Mouse (Mus musculus): ENCODE measurements around the gene Hist1h2ao. TPM values are rescaled to one million over a fixed set of nuclear protein-coding genes. Genes with fewer than 3 reads are reported as not detected.
A peak's percentile ranks its signal among the peaks of the same experiment; 100 is the strongest.
"Not testable (repeated sequence)": the region's sequence is repeated elsewhere in the genome, so short reads cannot be mapped to it uniquely, and the experiment has no call there.

Gene Hist1h2ao
- polyA plus RNA-seq, 1 experiment from 2014 or later = not detected

DNA sequence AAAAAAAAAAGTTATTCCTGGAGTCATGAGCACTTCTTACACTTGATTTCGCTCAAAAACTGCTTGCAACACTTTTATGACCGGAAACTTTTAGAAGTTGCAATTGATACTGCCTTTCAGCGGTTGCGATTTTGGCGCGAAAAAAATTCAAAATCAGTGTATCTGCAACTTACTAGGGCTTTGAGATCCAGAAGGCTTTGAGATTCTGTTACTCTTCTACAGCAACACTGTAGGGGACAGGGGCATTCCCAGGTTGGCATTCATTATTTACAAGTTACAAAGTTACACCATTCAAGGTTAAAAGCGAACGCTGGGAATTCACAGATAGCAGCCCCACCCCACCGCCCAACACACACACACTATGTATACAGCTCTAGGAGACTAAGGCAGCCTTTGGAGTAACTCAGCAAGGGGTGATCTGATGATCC lies 26.5 kb upstream of the Hist1h2ao start:
- Histone ChIP-seq H3K4me3 (ENCODE audit: low read depth, low read length) (peak overlapping the region; percentile 37), H3K27me3 (ENCODE audit: control insufficient read depth, insufficient read depth, low read depth, low read length) (no peaks in the 10 kb centered on the region; the same call in 1 of the 2 replicates), H3K9ac (ENCODE audit: low read depth, low read length) (no peak overlapping the region), H3K27ac (ENCODE audit: low read length) (0 out of 2 replicates have a peak overlapping the region, but pooled peaks have one; percentile 2), H3K4me1 (ENCODE audit: control insufficient read depth, insufficient read depth, low read length) (peaks cover 31% of the 10 kb centered on the region), H3K9me3 (replicated peaks; ENCODE audit: control insufficient read depth, low read length, poor library complexity, severe bottlenecking) (no peaks in the 10 kb centered on the region), H3K4me2 (ENCODE audit: low read length) (peak overlapping the region; percentile 87), H3K36me3 (ENCODE audit: control insufficient read depth, insufficient read depth, low read length) (no peaks in the 10 kb centered on the region)
- WGBS = 2% methylated on average over 9 of the region's 9 CpGs
- no peak for ATAC-seq

DNA sequence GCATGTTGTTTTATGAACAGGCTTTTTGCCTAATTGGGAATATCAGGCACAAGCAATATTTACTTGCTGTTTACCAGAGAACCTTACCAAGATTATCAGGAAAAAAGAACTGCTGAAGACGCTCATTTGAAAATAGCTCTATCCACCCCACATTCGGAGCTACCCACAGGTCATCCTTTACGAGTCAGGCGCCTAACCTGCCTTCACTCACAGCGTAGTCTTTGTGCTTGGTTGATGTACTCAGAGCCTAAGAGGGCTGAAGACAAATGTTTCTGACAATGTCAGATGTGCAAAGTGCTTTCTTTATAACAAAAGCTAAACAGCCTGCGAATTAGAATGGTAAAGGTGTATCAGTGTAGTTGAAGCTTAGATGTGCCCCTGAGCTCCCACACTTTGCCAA lies 26.0 kb upstream of the Hist1h2ao start:
- Histone ChIP-seq H3K4me2 (ENCODE audit: low read length) (no peak overlapping the region), H3K27ac (ENCODE audit: low read length) (no peak overlapping the region), H3K27me3 (ENCODE audit: control insufficient read depth, insufficient read depth, low read depth, low read length) (no peaks in the 10 kb centered on the region; the same call in 1 of the 2 replicates)

DNA sequence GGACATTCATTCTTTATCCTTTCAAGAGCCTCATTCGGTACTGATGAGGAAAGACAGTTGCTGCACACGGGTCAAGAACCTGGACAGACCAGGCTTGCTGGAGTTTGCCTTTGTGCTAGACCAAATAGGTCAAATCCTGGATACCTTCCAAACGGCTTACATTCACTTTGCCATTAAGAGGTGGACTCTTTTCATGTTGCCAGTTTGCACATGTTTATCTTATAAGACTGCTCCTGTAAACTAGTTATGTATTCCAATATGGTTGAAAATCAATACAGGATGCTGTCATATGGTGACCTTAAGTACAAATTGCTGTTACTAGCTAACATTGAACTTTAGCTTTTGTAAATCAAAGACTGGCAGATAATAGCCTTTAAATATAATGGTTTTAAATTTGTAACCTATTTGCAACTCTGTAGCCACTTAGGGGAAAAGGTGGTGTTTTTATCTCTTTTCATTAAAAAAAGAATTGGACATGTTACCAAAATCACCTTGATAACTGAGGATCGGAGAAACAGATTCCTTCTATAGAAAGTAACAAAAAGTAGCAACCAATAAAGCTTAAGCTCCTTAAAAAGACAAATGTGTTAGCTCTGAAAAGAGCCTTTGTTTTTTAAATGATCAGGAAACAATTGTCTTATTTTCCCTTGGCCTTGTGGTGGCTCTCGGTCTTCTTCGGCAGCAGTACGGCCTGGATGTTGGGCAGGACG lies 23.9 kb upstream of the Hist1h2ao start:
- WGBS = 2% methylated on average over 8 of the region's 8 CpGs
- Histone ChIP-seq H3K27me3 (ENCODE audit: control insufficient read depth, insufficient read depth, low read depth, low read length) (no peaks in the 10 kb centered on the region), H3K9ac (ENCODE audit: low read depth, low read length) (peak overlapping the region; percentile 60; the same call in 1 of the 2 replicates), H3K36me3 (ENCODE audit: control insufficient read depth, insufficient read depth, low read length) (no peaks in the 10 kb centered on the region), H3K4me1 (ENCODE audit: control insufficient read depth, insufficient read depth, low read length) (peaks cover 25% of the 10 kb centered on the region), H3K4me3 (ENCODE audit: low read depth, low read length) (peak overlapping the region; percentile 37), H3K4me2 (ENCODE audit: low read length) (peak overlapping the region; percentile 64), H3K9me3 (replicated peaks; ENCODE audit: control insufficient read depth, low read length, poor library complexity, severe bottlenecking) (no peaks in the 10 kb centered on the region), H3K27ac (ENCODE audit: low read length) (peak overlapping the region; percentile 70)
- no peak for ATAC-seq

More for the DNA sequence above, 26.0 kb upstream of the Hist1h2ao start:
- Histone ChIP-seq H3K4me1 (ENCODE audit: control insufficient read depth, insufficient read depth, low read length) (peaks cover 31% of the 10 kb centered on the region), H3K9ac (ENCODE audit: low read depth, low read length) (no peak overlapping the region), H3K9me3 (replicated peaks; ENCODE audit: control insufficient read depth, low read length, poor library complexity, severe bottlenecking) (no peaks in the 10 kb centered on the region), H3K4me3 (ENCODE audit: low read depth, low read length) (no peak overlapping the region), H3K36me3 (ENCODE audit: control insufficient read depth, insufficient read depth, low read length) (no peaks in the 10 kb centered on the region)
- ATAC-seq = no peak
- WGBS = 19% methylated on average over 6 of the region's 6 CpGs

DNA sequence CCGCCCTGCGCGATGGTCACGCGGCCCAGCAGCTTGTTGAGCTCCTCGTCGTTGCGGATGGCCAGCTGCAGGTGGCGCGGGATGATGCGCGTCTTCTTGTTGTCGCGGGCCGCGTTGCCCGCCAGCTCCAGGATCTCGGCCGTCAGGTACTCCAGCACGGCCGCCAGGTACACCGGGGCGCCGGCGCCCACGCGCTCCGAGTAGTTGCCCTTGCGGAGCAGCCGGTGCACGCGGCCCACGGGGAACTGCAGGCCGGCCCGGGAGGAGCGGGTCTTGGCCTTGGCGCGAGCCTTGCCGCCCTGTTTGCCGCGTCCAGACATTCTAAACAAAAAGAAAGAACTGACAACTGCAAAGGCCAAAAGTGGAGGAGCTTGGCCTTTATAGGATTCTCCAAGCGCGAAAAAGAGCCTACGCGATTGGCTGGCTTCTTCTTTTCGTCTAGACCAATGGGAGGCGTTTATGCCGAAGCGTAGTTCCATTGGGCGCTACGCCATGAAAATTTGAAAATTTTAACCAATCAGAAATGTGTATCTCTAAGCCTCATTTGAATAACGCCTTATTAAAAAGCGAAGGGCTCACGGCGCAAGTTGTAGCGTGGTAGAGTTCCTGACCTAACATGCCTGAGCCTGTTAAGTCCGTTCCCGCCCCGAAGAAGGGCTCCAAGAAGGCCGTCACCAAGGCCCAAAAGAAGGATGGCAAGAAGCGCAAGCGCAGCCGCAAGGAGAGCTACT lies 23.2 kb upstream of the Hist1h2ao start, which contains the start of the genes Hist1h2an and Hist1h2bp:
Gene Hist1h2an (minus strand): TSS at position 320 of the 731 bp plus-strand sequence.
Gene Hist1h2bp (plus strand): TSS at position 563 of the 731 bp plus-strand sequence.
- Histone ChIP-seq H3K4me1 (ENCODE audit: control insufficient read depth, insufficient read depth, low read length) (peaks cover 25% of the 10 kb centered on the region), H3K27ac (ENCODE audit: low read length) (peak within 1 kb of the TSS; percentile 70), H3K4me3 (ENCODE audit: low read depth, low read length) (peak within 1 kb of the TSS; percentile 37), H3K4me2 (ENCODE audit: low read length) (peak within 1 kb of the TSS; percentile 64), H3K9ac (ENCODE audit: low read depth, low read length) (peak within 1 kb of the TSS; percentile 60; the same call in 1 of the 2 replicates)
- H3K9me3 ChIP-seq (replicated peaks; ENCODE audit: control insufficient read depth, low read length, poor library complexity, severe bottlenecking); H3K27me3 ChIP-seq (ENCODE audit: control insufficient read depth, insufficient read depth, low read depth, low read length); H3K36me3 ChIP-seq (ENCODE audit: control insufficient read depth, insufficient read depth, low read length): not testable (repeated sequence)
- under 1% methylated on average over 35 of the region's 63 CpGs for WGBS
- peak; percentile 96 for ATAC-seq

DNA sequence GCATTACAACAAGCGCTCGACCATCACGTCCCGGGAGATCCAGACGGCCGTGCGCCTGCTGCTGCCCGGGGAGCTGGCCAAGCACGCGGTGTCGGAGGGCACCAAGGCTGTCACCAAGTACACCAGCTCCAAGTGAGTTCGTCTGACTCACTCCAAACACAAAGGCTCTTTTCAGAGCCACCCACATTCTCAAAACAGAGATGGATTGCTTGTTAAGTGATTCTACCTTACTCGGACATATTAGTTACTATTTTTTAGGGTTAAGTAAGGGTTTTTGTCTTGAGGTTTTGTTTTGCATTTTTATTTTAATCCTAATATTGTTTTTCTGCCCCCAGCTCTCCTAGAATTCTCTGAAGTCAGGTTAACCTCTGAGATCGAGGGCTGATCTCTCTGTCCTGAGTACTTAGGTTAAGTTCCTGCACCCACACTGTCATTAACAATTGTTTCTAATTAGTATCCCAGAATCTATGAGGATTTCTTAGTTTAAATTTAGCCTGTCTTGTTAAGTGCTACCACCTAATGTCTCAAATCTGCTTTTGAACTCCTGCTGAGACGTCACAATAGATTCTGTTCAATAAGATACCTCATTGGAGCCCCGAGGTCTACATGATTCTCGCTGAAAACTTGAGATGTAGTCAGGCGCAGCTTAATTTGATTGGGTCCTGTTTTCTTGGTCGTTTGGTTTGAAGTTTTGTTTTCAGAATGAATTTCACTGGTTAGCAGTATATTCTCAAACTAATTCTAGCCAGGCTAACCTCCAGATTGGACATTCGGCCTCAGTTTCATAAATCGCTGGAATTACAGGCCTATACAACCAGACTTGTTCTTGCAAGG lies 22.3 kb upstream of the Hist1h2ao start:
- Histone ChIP-seq H3K9me3 (replicated peaks; ENCODE audit: control insufficient read depth, low read length, poor library complexity, severe bottlenecking) (no peaks in the 10 kb centered on the region), H3K36me3 (ENCODE audit: control insufficient read depth, insufficient read depth, low read length) (no peaks in the 10 kb centered on the region), H3K4me3 (ENCODE audit: low read depth, low read length) (no peak overlapping the region), H3K9ac (ENCODE audit: low read depth, low read length) (no peak overlapping the region), H3K4me1 (ENCODE audit: control insufficient read depth, insufficient read depth, low read length) (peaks cover 18% of the 10 kb centered on the region), H3K27me3 (ENCODE audit: control insufficient read depth, insufficient read depth, low read depth, low read length) (no peaks in the 10 kb centered on the region), H3K27ac (ENCODE audit: low read length) (no peak overlapping the region), H3K4me2 (ENCODE audit: low read length) (peak overlapping the region; percentile 52)
- peak; percentile 18 for ATAC-seq
- WGBS = 12% methylated on average over 14 of the region's 21 CpGs

DNA sequence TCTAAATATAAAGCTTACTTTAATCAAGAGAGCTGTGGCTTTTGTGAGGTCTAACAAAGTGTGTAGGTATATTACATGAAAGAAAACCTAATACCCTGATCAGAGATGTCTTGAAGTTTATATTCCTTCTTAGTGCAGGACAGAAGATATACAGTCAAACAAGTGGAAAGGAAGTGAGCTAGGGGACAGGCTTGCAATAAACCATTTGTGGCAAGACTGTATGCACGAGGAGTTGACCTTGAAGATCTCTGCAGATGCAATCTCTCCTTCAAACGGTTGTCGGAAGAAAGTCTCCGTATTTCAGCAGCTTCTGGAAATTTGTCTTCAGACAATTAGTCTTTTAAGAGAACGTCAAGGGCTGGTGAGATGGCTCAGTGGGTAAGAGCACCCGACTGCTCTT lies 20.3 kb upstream of the Hist1h2ao start:
- WGBS = 61% methylated on average over 6 of the region's 6 CpGs
- Histone ChIP-seq H3K4me2 (ENCODE audit: low read length) (no peak overlapping the region), H3K9me3 (replicated peaks; ENCODE audit: control insufficient read depth, low read length, poor library complexity, severe bottlenecking) (no peaks in the 10 kb centered on the region), H3K4me1 (ENCODE audit: control insufficient read depth, insufficient read depth, low read length) (peaks cover 15% of the 10 kb centered on the region), H3K9ac (ENCODE audit: low read depth, low read length) (no peak overlapping the region), H3K27me3 (ENCODE audit: control insufficient read depth, insufficient read depth, low read depth, low read length) (no peaks in the 10 kb centered on the region), H3K27ac (ENCODE audit: low read length) (no peak overlapping the region), H3K4me3 (ENCODE audit: low read depth, low read length) (no peak overlapping the region), H3K36me3 (ENCODE audit: control insufficient read depth, insufficient read depth, low read length) (no peaks in the 10 kb centered on the region)
- ATAC-seq = no peak

DNA sequence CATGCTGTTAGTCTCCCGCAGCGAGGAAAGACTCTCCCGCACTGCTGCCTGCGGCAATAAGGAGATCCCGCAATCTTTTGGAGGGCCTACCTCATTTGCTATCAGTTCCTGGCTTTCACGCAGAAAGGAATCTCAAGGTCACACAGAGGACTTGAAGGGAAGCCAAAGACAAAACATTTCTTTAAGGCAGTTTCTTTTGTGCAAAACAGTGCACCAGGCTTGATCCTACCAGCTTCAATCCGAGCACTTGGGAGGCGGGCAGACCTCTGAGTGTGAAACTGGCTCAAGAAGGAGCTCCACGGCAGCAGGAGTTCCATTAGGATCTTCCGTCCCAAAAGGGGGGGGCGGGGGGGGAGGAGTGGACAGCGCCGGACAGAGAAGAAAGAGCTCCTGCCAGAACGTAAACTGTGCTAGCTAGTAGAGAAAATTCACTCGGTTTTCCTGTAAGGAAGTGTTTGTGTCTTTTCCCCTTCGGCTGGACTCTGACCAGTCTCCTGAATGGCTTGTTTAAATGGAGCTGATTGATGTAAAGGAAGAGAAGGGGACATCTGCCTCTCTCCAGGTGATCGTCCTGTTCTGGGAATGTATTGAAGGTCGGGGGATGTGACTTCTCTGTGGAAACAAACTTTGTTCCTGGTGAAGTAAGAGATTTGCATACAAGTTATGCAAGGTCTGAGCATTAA lies 19.5 kb upstream of the Hist1h2ao start:
- H3K4me3 ChIP-seq (ENCODE audit: low read depth, low read length) = no peak overlapping the region
- no peak overlapping the region for H3K27ac ChIP-seq (ENCODE audit: low read length)
- H3K9ac ChIP-seq (ENCODE audit: low read depth, low read length) = peak overlapping the region; percentile 30; the same call in 1 of the 2 replicates
- no peaks in the 10 kb centered on the region for H3K9me3 ChIP-seq (replicated peaks; ENCODE audit: control insufficient read depth, low read length, poor library complexity, severe bottlenecking)
- 6% methylated on average over 18 of the region's 18 CpGs for WGBS
- no peaks in the 10 kb centered on the region for H3K27me3 ChIP-seq (ENCODE audit: control insufficient read depth, insufficient read depth, low read depth, low read length)
- peak overlapping the region; percentile 42 for H3K4me2 ChIP-seq (ENCODE audit: low read length)
- ATAC-seq = no peak
- peaks cover 15% of the 10 kb centered on the region for H3K4me1 ChIP-seq (ENCODE audit: control insufficient read depth, insufficient read depth, low read length)
- H3K36me3 ChIP-seq (ENCODE audit: control insufficient read depth, insufficient read depth, low read length) = no peaks in the 10 kb centered on the region

DNA sequence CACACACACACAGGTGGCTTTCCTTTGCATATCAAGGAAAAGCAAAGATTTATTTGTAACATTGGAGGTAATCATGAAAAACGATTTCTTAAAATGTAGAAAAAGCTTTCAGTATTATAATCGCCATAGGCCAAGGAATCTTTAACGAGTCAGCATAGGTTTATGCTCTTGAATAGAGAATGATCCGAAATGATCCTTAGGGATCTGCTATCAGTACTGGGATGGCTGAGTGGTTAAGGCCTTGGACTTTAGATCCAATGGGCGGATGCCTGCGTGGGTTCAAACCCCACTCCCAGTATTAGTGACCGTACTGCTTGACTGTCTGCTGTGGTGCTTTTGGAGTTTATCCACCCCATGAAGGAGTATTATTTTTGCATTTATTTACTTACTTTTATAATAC lies 14.7 kb upstream of the Hist1h2ao start:
- Histone ChIP-seq H3K9ac (ENCODE audit: low read depth, low read length) (no peak overlapping the region), H3K4me3 (ENCODE audit: low read depth, low read length) (no peak overlapping the region), H3K27me3 (ENCODE audit: control insufficient read depth, insufficient read depth, low read depth, low read length) (no peaks in the 10 kb centered on the region), H3K4me1 (ENCODE audit: control insufficient read depth, insufficient read depth, low read length) (peaks cover 4% of the 10 kb centered on the region), H3K9me3 (replicated peaks; ENCODE audit: control insufficient read depth, low read length, poor library complexity, severe bottlenecking) (no peaks in the 10 kb centered on the region), H3K4me2 (ENCODE audit: low read length) (no peak overlapping the region), H3K27ac (ENCODE audit: low read length) (no peak overlapping the region), H3K36me3 (ENCODE audit: control insufficient read depth, insufficient read depth, low read length) (no peaks in the 10 kb centered on the region)
- 94% methylated on average over 7 of the region's 7 CpGs for WGBS
- no peak for ATAC-seq
